Mouse (Mus musculus) intestine, embryonic 14.5 days (tissue): Measurements from ENCODE around the gene Map3k21. TPM values are rescaled to one million over a fixed set of nuclear protein-coding genes. Genes with fewer than 3 reads are reported as not detected.

Source experiments
- ATAC-seq: fragments of 200-750 bp; cut with Nextera tagmentation; replicated peaks from 2 replicates; pipeline ENCODE4 v1.8.0; 2017; ENCODE audit warnings: low read depth, moderate number of reproducible peaks, moderate TSS enrichment, moderate library complexity; ENCODE audit not compliant: low FRiP score, low TSS enrichment
- DNase-seq: peaks from one replicate; pipeline ENCODE4 v3.0.0-alpha.2; 2018; ENCODE audit warnings: low spot score
- H3K27ac ChIP-seq: fragments of 300-500 bp; sonication (generic); 2 replicates; pipeline ENCODE4 v1.5.1; 2014; ENCODE audit warnings: low read depth, mild to moderate bottlenecking, control low read depth
- H3K27me3 ChIP-seq: fragments of 300-500 bp; sonication (generic); replicated peaks from 2 replicates; pipeline ENCODE4 v1.6.1; 2014; ENCODE audit warnings: low read length, control low read depth; ENCODE audit not compliant: control insufficient read depth, insufficient read depth
- H3K36me3 ChIP-seq: fragments of 300-500 bp; sonication (generic); 2 replicates; pipeline ENCODE4 v1.6.1; 2014; ENCODE audit warnings: low read length, control low read depth; ENCODE audit not compliant: control insufficient read depth, insufficient read depth
- H3K4me1 ChIP-seq: fragments of 300-500 bp; sonication (generic); replicated peaks from 2 replicates; pipeline ENCODE4 v1.6.1; 2014; ENCODE audit warnings: low read length, control low read depth, mixed read lengths; ENCODE audit not compliant: control insufficient read depth, insufficient read depth
- H3K4me2 ChIP-seq: fragments of 300-500 bp; sonication (generic); 2 replicates; pipeline ENCODE4 v1.6.1; 2014; ENCODE audit warnings: low read length
- H3K4me3 ChIP-seq: fragments of 300-500 bp; sonication (generic); 2 replicates; pipeline ENCODE4 v1.5.1; 2014; ENCODE audit warnings: low read depth, low read length, control low read depth, mixed read lengths
- H3K9ac ChIP-seq: fragments of 300-500 bp; sonication (generic); 2 replicates; pipeline ENCODE4 v1.6.1; 2014; ENCODE audit warnings: mild to moderate bottlenecking, low read length
- H3K9me3 ChIP-seq: fragments of 300-500 bp; sonication (generic); 2 replicates; pipeline ENCODE4 v1.6.1; 2016; ENCODE audit warnings: low read length, control low read depth; ENCODE audit not compliant: control insufficient read depth
- WGBS: fragments of 180-500 bp; shearing (Covaris S2); extraction: QIAGEN DNeasy Blood & Tissue Kit; methylation state at CpG from one replicate; pipeline ENCODE4 v1.1.7; 2014; 5-methylcytosine and 5-hydroxymethylcytosine counted together
- polyA plus RNA-seq: library from polyadenylated mRNA; unstranded; fragments of >200 nt; fragmentation: Nextera tagmentation; extraction: Ambion mirVana; gene quantifications from 2 replicates; pipeline ENCODE4 v1.2.1, GENCODE M21; 2014

The Map3k21 gene
- polyA plus RNA-seq, 1 experiment from 2014 or later, result 3.9 TPM

- WGBS, result 83% methylated on average over 10 of the region's 10 CpGs
- no peaks in the 10 kb centered on the region for H3K36me3 ChIP-seq
- peak overlapping the region; percentile 54; the same call in 1 of the 2 replicates for H3K27ac ChIP-seq
- 0 out of 2 replicates have a peak, but pooled peaks cover 11% of the 10 kb centered on the region for H3K4me1 ChIP-seq
- no peaks in the 10 kb centered on the region for H3K27me3 ChIP-seq
- H3K9ac ChIP-seq, result no peak overlapping the region
- no peak overlapping the region for H3K4me2 ChIP-seq
- ATAC-seq, result no peak
- DNase-seq, result no peak
- no peaks in the 10 kb centered on the region for H3K9me3 ChIP-seq
- no peak overlapping the region for H3K4me3 ChIP-seq
Measured at GRCm38 (mm10) chr8:125920281-125920680, 10.0 kb downstream of the Map3k21 start.

- Histone ChIP-seq H3K4me2 (no peak overlapping the region), H3K9ac (no peak overlapping the region), H3K4me1 (0 out of 2 replicates have a peak, but pooled peaks cover 11% of the 10 kb centered on the region), H3K9me3 (no peaks in the 10 kb centered on the region), H3K27ac (no peak overlapping the region), H3K36me3 (no peaks in the 10 kb centered on the region), H3K27me3 (no peaks in the 10 kb centered on the region), H3K4me3 (no peak overlapping the region)
- ATAC-seq, result no peak
- WGBS, result 59% methylated on average over 9 of the region's 9 CpGs
- no peak for DNase-seq
Measured at GRCm38 (mm10) chr8:125920761-125921160, 10.5 kb downstream of the Map3k21 start.

GRCm38 (mm10) chr8:125922333-125922732, 12.1 kb downstream of the Map3k21 start:
- DNase-seq (no peak), ATAC-seq (no peak)
- Histone ChIP-seq H3K9me3 (no peaks in the 10 kb centered on the region), H3K9ac (no peak overlapping the region), H3K36me3 (no peaks in the 10 kb centered on the region), H3K4me1 (0 out of 2 replicates have a peak, but pooled peaks cover 9% of the 10 kb centered on the region), H3K4me2 (no peak overlapping the region), H3K27ac (no peak overlapping the region), H3K27me3 (no peaks in the 10 kb centered on the region), H3K4me3 (no peak overlapping the region)
- 59% methylated on average over 3 of the region's 3 CpGs for WGBS

GRCm38 (mm10) chr8:125926636-125927035, 16.4 kb downstream of the Map3k21 start:
- no peak for ATAC-seq
- H3K9me3 ChIP-seq, result no peaks in the 10 kb centered on the region
- no peak for DNase-seq
- no peak overlapping the region for H3K4me2 ChIP-seq
- no peaks in the 10 kb centered on the region for H3K4me1 ChIP-seq
- 86% methylated on average over 4 of the region's 4 CpGs for WGBS
- no peaks in the 10 kb centered on the region for H3K36me3 ChIP-seq
- no peak overlapping the region for H3K27ac ChIP-seq
- no peaks in the 10 kb centered on the region for H3K27me3 ChIP-seq
- H3K9ac ChIP-seq, result no peak overlapping the region
- H3K4me3 ChIP-seq, result no peak overlapping the region

- Histone ChIP-seq H3K27me3 (no peaks in the 10 kb centered on the region), H3K4me1 (no peaks in the 10 kb centered on the region), H3K9me3 (no peaks in the 10 kb centered on the region), H3K36me3 (no peaks in the 10 kb centered on the region), H3K27ac (no peak overlapping the region), H3K4me2 (no peak overlapping the region), H3K9ac (no peak overlapping the region), H3K4me3 (no peak overlapping the region)
- DNase-seq, result no peak
- ATAC-seq, result peak; percentile 59; the same call in 1 of the 2 replicates
- 61% methylated on average over 11 of the region's 11 CpGs for WGBS
Measured at GRCm38 (mm10) chr8:125930276-125931046, 20.2 kb downstream of the Map3k21 start.

- H3K4me2 ChIP-seq, result no peak overlapping the region
- WGBS, result 95% methylated on average over 6 of the region's 6 CpGs
- no peaks in the 10 kb centered on the region for H3K4me1 ChIP-seq
- no peak for ATAC-seq
- no peak for DNase-seq
- no peak overlapping the region for H3K27ac ChIP-seq
- no peak overlapping the region for H3K4me3 ChIP-seq
- no peaks in the 10 kb centered on the region for H3K36me3 ChIP-seq
- no peaks in the 10 kb centered on the region for H3K27me3 ChIP-seq
- H3K9me3 ChIP-seq, result no peaks in the 10 kb centered on the region
- H3K9ac ChIP-seq, result no peak overlapping the region
Measured at GRCm38 (mm10) chr8:125931822-125932221, 21.6 kb downstream of the Map3k21 start.

GRCm38 (mm10) chr8:125935649-125936048, 25.4 kb downstream of the Map3k21 start:
- no peaks in the 10 kb centered on the region for H3K27me3 ChIP-seq
- 44% methylated on average over 9 of the region's 9 CpGs for WGBS
- no peak overlapping the region for H3K4me3 ChIP-seq
- no peaks in the 10 kb centered on the region for H3K9me3 ChIP-seq
- H3K4me2 ChIP-seq, result no peak overlapping the region
- H3K27ac ChIP-seq, result no peak overlapping the region
- no peaks in the 10 kb centered on the region for H3K36me3 ChIP-seq
- DNase-seq (peak; percentile 74), ATAC-seq (no peak)
- no peaks in the 10 kb centered on the region for H3K4me1 ChIP-seq
- H3K9ac ChIP-seq, result no peak overlapping the region

GRCm38 (mm10) chr8:125944511-125944910, 34.3 kb downstream of the Map3k21 start:
- ATAC-seq (no peak), DNase-seq (no peak)
- no peaks in the 10 kb centered on the region for H3K27me3 ChIP-seq
- H3K4me2 ChIP-seq, result no peak overlapping the region
- 83% methylated on average over 4 of the region's 4 CpGs for WGBS
- no peaks in the 10 kb centered on the region for H3K36me3 ChIP-seq
- no peaks in the 10 kb centered on the region for H3K4me1 ChIP-seq
- no peak overlapping the region for H3K4me3 ChIP-seq
- no peak overlapping the region for H3K27ac ChIP-seq
- no peaks in the 10 kb centered on the region for H3K9me3 ChIP-seq
- H3K9ac ChIP-seq, result no peak overlapping the region
